Mouse (Mus musculus) left cerebral cortex, adult 18-20 months (tissue): ENCODE data around the gene Gucy1b2. TPM values are rescaled to one million over a fixed set of nuclear protein-coding genes. Genes with fewer than 3 reads are reported as not detected.

Source experiments
- DNase-seq, 2 experiments: peaks; one replicate each; pipeline ENCODE4 v3.0.0; 2021 to 2022; ENCODE audit warnings: low spot score in 2 of 2, mixed read lengths in 1 of 2
- total RNA-seq, 2 experiments: library from RNA; stranded (reverse); gene quantifications; 2 replicates each; pipeline ENCODE4 v1.2.3; 2021

Gene Gucy1b2
- total RNA-seq, 2 experiments from 2014 or later: 0.16 to 0.30 TPM

GRCm38 (mm10) chr14:62375694-62376093 lies 80.4 kb downstream of the Gucy1b2 start:
- DNase-seq: no peak

- DNase-seq: no peak
Observed at GRCm38 (mm10) chr14:62374001-62374400, 82.1 kb downstream of the Gucy1b2 start.

DNA sequence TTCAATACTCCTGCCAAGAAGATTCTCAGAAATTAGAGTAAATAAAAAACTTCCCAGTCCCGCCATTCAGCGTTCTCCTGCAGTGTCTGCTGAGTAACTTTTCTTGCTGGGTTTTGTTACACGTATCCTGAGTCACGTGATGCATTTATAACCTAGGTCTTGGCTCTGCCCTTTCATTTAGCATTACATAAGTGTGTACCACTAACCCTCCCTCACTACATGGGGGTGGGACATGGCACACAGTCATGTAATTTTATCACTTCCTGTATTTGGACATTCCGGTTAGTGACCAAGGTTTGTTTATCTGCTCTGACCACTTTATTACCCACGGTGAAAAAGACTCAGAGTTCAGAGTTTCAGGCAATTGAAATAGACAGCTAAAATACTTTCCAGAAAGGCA lies 85.3 kb downstream of the Gucy1b2 start:
- DNase-seq: no peak

DNA sequence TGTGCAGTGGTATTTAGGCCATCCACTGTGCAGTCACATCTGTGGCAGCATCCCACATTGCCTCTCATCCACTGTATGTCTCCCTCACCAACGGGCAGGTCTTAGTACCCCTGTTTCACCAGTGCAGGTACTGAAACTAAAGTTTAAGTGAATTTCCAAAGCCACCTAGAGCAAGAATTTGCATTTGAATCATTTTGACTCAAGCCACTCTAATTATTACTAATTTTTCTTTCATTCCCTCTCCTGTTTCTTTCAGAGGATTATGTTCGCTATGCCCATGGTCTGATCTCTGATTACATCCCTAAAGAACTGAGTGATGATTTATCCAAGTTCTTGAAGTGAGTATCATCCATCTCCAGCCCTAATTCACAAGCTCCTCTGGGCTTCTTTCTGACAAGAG lies 92.3 kb downstream of the Gucy1b2 start:
- no peak for DNase-seq

- DNase-seq: no peak
Observed at GRCm38 (mm10) chr14:62361263-62361980, 94.7 kb downstream of the Gucy1b2 start.

DNA sequence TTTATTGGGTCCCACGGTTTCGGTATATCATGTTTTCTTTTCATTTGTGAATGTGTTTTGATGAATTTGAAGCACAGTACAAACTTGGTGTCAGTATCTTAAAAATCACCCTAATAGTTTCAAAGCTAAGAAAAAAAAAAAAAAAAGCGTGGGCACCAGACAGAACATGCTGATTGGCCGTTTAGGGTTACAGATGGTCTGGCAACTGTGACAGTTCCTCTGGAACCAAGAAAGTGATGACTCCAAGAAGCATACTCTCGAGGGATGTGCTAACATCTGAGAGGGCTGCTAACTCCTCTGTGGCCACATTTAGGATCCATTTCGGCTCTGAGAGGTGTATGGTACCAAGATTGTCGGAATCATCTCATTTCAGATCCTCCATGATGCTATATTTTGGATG lies 100.9 kb downstream of the Gucy1b2 start:
- no peak for DNase-seq

DNA sequence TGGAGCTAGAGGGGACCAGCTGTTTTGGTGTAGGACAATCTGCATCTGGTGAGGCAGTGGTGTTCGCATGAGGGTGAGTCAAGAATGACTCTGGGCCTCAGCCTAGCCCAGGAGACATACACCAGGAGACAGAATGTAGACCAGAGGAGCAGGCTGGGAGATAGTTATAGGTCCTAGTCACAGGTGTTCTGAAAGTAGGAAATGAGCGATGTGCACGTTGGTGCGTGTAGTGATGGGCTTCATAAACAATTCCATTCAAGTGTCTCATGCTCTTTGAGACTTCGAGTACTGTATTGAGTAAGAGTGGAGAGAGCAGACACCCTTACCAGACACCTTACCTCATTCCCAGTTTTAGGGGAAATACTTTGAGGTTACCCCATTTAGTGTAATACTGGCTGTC lies 102.3 kb downstream of the Gucy1b2 start:
- no peak for DNase-seq

DNA sequence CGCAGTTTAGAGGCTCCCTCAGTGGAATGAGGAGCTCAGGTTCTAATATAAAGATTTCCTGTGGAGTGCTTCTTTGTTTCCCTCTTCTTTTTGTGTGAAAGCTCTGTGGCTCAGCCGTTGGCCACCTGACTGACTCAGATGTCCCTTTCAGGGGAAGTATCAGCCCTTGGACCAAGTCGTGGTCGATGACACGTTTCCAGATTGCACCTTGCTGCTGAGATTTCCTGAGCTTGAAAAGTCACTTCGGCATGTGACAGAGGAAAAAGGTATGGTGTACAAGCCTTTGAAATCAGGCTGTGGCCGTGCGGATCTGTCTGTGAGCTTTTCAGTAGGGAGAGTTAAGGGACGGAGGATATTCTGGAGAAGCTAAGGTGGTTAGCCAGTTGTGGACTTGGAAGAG lies 102.7 kb downstream of the Gucy1b2 start:
- no peak for DNase-seq

DNA sequence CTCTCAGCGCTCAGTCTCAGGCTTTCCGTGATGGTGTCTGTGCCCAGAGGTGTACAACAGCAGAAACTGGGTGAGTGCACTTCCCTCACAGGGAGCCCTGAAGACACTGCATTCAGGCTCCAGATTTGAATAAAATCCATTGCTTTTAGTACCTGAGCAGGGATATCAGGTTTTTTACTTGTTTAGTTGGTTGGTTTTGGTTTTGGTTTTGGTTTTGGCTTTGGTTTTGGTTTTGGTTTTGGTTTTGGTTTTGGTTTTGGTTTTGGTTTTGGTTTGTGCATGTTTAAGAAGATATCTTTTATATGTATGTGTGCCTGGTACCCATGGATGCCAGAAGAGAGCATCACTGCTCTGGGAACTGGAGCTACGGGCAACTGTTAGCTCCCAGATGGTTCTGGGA lies 105.2 kb downstream of the Gucy1b2 start:
- no peak for DNase-seq

- no peak for DNase-seq
Observed at GRCm38 (mm10) chr14:62350186-62350585, 105.9 kb downstream of the Gucy1b2 start.

- no peak for DNase-seq
Observed at GRCm38 (mm10) chr14:62349786-62350185, 106.3 kb downstream of the Gucy1b2 start.

DNA sequence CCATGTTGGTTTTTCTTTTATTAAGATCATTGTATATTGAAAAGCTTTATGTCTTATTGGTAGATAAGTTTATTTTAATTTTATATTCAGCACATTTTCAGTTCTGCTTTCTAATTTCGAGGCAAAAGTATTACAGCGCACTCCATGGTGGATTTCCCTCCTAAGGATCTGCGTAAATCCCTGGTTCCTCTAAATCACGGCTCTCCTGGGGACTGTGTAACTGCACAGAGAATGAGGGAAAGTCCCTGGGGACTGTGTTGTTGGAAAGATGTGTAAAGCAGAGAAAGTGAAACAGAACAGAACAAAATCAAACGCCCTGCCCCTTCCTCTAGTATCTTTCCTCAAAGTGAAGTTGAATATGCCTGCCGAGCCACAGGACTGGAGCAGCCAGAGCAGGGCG lies 109.0 kb downstream of the Gucy1b2 start:
- no peak for DNase-seq

GRCm38 (mm10) chr14:62346570-62346969 lies 109.5 kb downstream of the Gucy1b2 start:
- DNase-seq: no peak

Other genes with a start within 250 kb of the Gucy1b2 start
- 10 to 100 TPM in 1 of 2 experiments, 1 to 10 TPM in 1; 8.2 to 10.8 TPM for gene Rnaseh2b, start 163.7 kb downstream of the Gucy1b2 start, total RNA-seq
- 1 to 10 TPM; 6.0 to 7.0 TPM for gene Dleu7, start 163.2 kb downstream of the Gucy1b2 start, total RNA-seq
- 10 to 100 TPM; 20.8 to 23.3 TPM for gene Fam124a, start 99.4 kb upstream of the Gucy1b2 start, total RNA-seq
- gene Gm4131, start 110.6 kb upstream of the Gucy1b2 start, total RNA-seq: not detected
- gene Serpine3, start 207.4 kb upstream of the Gucy1b2 start, total RNA-seq: not detected